Mouse (Mus musculus) heart, postnatal 0 days (tissue): ENCODE measurements at regions not wholly inside any gene's neighbourhood (a gene's known extent, or its start where the extent isn't known, plus 50 kb on each side); places are given as distances from the start of the nearest gene placed in this dataset.
A peak's percentile ranks its signal among the peaks of the same experiment; 100 is the strongest.

Source experiments
- ATAC-seq: fragments of 200-750 bp; cut with Nextera tagmentation; 2 replicates; pipeline ENCODE4 v1.8.0; 2017; ENCODE audit warnings: low read depth, moderate number of reproducible peaks, moderate library complexity; ENCODE audit not compliant: insufficient read depth
- DNase-seq: peaks from one replicate; pipeline ENCODE4 v3.0.0-alpha.2; 2016; ENCODE audit warnings: low spot score
- H3K27ac ChIP-seq: fragments of 300-500 bp; sonication (generic); 2 replicates; pipeline ENCODE4 v1.5.1; 2014; ENCODE audit warnings: low read depth, mild to moderate bottlenecking
- H3K27me3 ChIP-seq: fragments of 300-500 bp; sonication (generic); 2 replicates; pipeline ENCODE4 v1.6.1; 2014; ENCODE audit warnings: low read length, mixed read lengths; ENCODE audit not compliant: control insufficient read depth, insufficient read depth
- H3K36me3 ChIP-seq: fragments of 300-500 bp; sonication (generic); replicated peaks from 2 replicates; pipeline ENCODE4 v1.6.1; 2014; ENCODE audit warnings: low read length, mixed read lengths; ENCODE audit not compliant: control insufficient read depth, insufficient read depth
- H3K4me1 ChIP-seq: fragments of 300-500 bp; sonication (generic); 2 replicates; pipeline ENCODE4 v1.6.1; 2014; ENCODE audit warnings: antibody characterized with exemption; ENCODE audit not compliant: control insufficient read depth, insufficient read depth
- H3K4me2 ChIP-seq: fragments of 300-500 bp; sonication (generic); 2 replicates; pipeline ENCODE4 v1.6.1; 2014; ENCODE audit warnings: low read depth, mild to moderate bottlenecking, low read length, moderate library complexity
- H3K4me3 ChIP-seq: fragments of 300-500 bp; sonication (generic); 2 replicates; pipeline ENCODE4 v1.5.1; 2014; ENCODE audit warnings: low read depth, low read length
- H3K9ac ChIP-seq: fragments of 300-500 bp; sonication (generic); replicated peaks from 2 replicates; pipeline ENCODE4 v1.6.1; 2014; ENCODE audit warnings: low read depth, low read length, mixed read lengths
- H3K9me3 ChIP-seq: fragments of 300-500 bp; sonication (generic); replicated peaks from 2 replicates; pipeline ENCODE4 v1.6.1; 2016; ENCODE audit warnings: low read length; ENCODE audit not compliant: control insufficient read depth
- CTCF ChIP-seq: IDR thresholded peaks from 2 replicates; pipeline ENCODE4 v1.5.1; 2016; ENCODE audit warnings: antibody characterized with exemption, control low read depth, low read depth
- EP300 ChIP-seq: IDR thresholded peaks from 2 replicates; pipeline ENCODE4 v1.6.1; 2016; ENCODE audit warnings: antibody characterized with exemption, low read depth
- WGBS: fragments of 180-500 bp; shearing (Covaris S2); extraction: QIAGEN DNeasy Blood & Tissue Kit; methylation state at CpG from one replicate; pipeline ENCODE4 v1.1.7; 2014; 5-methylcytosine and 5-hydroxymethylcytosine counted together

DNA sequence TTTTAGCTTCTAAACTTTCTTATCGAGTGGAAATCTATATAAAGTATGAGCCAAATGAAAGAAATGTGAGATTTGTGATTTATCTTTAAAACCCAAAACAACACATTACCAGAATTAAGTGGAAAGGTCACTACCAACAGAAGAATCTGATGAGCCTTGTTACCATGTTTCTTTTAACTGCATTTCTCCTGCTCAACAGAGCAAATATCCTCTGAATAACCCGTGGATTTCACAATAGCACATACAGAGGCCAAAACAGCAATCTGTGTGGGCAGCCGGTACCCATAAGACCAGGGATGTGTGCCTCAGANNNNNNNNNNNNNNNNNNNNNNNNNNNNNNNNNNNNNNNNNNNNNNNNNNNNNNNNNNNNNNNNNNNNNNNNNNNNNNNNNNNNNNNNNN is 85.3 kb downstream of the 4930444P10Rik start:
- Histone ChIP-seq H3K27ac (no peak overlapping the region), H3K36me3 (no peaks in the 10 kb centered on the region), H3K4me1 (no peaks in the 10 kb centered on the region), H3K9ac (no peak overlapping the region), H3K4me2 (no peak overlapping the region), H3K9me3 (no peaks in the 10 kb centered on the region), H3K27me3 (no peaks in the 10 kb centered on the region), H3K4me3 (no peak overlapping the region)
- DNase-seq (no peak), ATAC-seq (no peak)
- WGBS = 72% methylated on average over 3 of the region's 3 CpGs
- TF ChIP-seq CTCF = no peak
- no peak for TF ChIP-seq EP300

DNA sequence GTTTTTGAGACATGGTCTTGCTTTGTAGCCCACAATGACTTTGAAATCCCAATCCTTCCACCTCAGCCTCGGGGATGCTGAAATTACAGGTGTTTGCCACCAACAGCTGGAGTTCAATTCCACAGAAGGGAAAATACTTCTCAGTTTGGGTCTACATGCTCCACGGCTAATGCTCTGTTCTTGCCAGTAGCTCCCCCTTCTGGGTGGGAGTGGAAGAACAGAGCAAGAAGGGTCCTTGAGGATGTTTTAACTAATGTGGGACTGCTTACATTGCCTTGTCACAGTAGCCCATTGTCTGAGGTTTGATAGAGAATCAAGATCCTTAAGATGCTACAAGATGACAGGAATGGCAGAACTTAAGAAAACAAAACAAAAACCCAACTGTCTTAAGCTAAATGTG is 86.2 kb downstream of the 4930444P10Rik start:
- 58% methylated on average over 2 of the region's 2 CpGs for WGBS
- H3K9me3 ChIP-seq = no peaks in the 10 kb centered on the region
- DNase-seq (no peak), ATAC-seq (no peak)
- no peak overlapping the region for H3K9ac ChIP-seq
- TF ChIP-seq CTCF (peak; percentile 12; the same call in 1 of the 2 replicates), EP300 (no peak)
- H3K36me3 ChIP-seq = no peaks in the 10 kb centered on the region
- no peak overlapping the region for H3K4me3 ChIP-seq
- H3K27me3 ChIP-seq = no peaks in the 10 kb centered on the region
- H3K4me2 ChIP-seq = no peak overlapping the region
- no peak overlapping the region for H3K27ac ChIP-seq
- H3K4me1 ChIP-seq = no peaks in the 10 kb centered on the region

DNA sequence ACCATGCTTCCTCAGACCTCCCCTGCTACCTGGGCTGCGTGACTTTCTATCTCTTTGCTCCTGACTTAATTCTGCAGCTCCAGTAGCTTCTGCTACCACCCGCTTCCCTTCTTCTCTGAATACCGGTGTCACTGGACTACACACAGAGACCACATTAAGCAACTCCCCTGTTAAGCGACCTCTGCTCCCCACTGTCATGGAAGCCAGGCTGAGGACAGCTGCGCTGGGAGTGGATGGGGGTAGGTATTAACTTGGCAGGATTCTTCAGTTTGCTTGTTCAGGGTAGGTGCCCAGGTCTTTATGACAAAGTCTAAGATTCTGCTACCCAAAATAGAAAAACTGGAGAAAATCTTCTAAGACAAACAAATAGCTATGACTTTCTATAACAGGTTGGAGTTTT is 96.0 kb downstream of the 4930444P10Rik start:
- Histone ChIP-seq H3K4me1 (no peaks in the 10 kb centered on the region), H3K9me3 (no peaks in the 10 kb centered on the region), H3K4me3 (no peak overlapping the region), H3K36me3 (no peaks in the 10 kb centered on the region), H3K27ac (no peak overlapping the region), H3K9ac (no peak overlapping the region), H3K4me2 (no peak overlapping the region), H3K27me3 (no peaks in the 10 kb centered on the region)
- ATAC-seq (no peak), DNase-seq (no peak)
- TF ChIP-seq CTCF (no peak), EP300 (no peak)
- 75% methylated on average over 5 of the region's 5 CpGs for WGBS

DNA sequence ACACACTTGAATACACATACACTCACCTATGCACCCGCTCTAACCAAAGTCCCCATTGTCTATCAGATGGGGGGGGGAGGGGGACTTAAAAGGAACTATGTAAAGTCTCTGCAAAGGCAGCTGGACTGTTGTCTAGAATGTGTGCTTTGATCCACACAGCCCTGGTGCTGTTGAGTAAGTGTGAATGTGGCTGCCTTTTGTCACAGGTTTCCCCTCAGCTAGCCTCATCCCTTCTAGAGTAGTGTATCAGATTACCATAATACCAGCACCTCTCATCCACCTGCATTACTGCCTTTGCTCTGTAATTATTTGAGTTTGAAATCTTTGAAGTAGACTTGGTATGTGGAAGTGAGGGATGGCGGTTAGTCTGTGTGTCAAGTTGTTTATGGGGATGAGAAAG is 96.8 kb downstream of the 4930444P10Rik start:
- H3K9me3 ChIP-seq = no peaks in the 10 kb centered on the region
- WGBS = 62% methylated on average over 2 of the region's 2 CpGs
- H3K27me3 ChIP-seq = no peaks in the 10 kb centered on the region
- H3K36me3 ChIP-seq = no peaks in the 10 kb centered on the region
- no peak overlapping the region for H3K4me2 ChIP-seq
- H3K4me1 ChIP-seq = no peaks in the 10 kb centered on the region
- no peak overlapping the region for H3K27ac ChIP-seq
- DNase-seq (no peak), ATAC-seq (no peak)
- no peak overlapping the region for H3K4me3 ChIP-seq
- TF ChIP-seq EP300 = no peak
- TF ChIP-seq CTCF = no peak
- H3K9ac ChIP-seq = no peak overlapping the region

DNA sequence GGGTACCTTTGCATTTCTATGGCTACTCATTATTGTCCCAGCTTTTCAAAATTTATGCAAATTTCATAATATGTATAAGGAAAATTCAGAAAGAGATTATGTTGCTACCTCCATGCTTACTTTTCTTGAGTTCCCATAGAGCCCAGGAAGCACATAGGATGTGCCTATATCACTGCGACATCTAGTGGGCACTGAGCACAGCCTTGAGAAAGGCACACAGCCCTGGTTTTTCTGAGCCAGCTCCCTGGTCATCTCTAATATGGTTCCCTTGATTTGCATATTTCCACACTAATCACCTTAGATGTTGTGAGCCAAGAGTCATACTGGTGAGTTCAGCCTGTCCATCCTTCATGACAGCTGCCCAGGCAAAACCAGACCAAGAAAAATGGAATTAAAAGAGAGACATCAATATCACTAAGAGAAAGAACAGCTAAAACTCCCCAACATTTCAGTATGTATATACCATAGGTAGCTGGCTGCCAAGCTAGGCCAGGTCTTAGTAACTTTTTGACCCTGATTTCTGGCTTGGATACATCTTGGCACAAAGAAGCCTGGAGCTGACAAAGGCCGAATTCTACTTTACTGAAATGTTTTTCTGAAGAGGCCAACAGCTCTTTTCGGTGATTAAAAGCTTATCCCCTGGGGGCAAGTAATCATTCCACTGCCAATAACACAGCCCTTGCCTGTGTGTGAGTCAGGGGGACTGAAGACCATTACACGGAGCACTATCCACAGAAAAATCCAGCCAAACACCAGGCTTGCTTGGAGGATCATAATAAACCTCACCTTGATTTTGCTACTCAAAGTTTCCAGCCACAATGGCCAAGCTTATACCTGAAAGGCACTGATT is 99.3 kb downstream of the 4930444P10Rik start:
- H3K4me2 ChIP-seq = no peak overlapping the region
- TF ChIP-seq CTCF = peak; percentile 59
- no peak for TF ChIP-seq EP300
- H3K36me3 ChIP-seq = no peaks in the 10 kb centered on the region
- H3K9me3 ChIP-seq = no peaks in the 10 kb centered on the region
- 52% methylated on average over 4 of the region's 4 CpGs for WGBS
- no peak for DNase-seq
- H3K4me3 ChIP-seq = no peak overlapping the region
- no peak overlapping the region for H3K9ac ChIP-seq
- H3K27me3 ChIP-seq = no peaks in the 10 kb centered on the region
- no peak overlapping the region for H3K27ac ChIP-seq
- ATAC-seq = no peak
- no peaks in the 10 kb centered on the region for H3K4me1 ChIP-seq

DNA sequence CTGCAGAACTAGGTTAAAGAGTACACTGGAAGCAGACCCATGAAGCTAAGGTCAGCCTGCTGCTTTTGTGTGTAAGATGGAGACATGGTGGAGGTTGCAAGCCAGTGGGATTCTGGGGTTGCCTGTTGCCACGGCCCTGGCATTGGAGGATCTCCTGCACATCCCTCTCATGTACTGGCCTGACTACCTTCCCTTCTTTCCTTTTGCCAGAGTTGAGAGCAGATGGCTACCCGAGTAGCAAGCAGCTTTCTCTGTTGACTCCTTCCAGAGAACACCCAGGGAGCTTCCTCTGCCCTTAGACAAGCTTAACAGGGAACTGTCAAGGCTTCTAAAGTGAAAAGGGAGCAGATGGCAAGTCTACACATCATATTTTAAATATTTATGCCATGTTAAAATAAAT is 102.1 kb downstream of the 4930444P10Rik start:
- Histone ChIP-seq H3K4me1 (no peaks in the 10 kb centered on the region), H3K4me2 (no peak overlapping the region), H3K9ac (no peak overlapping the region), H3K9me3 (no peaks in the 10 kb centered on the region), H3K36me3 (no peaks in the 10 kb centered on the region), H3K27me3 (no peaks in the 10 kb centered on the region), H3K4me3 (no peak overlapping the region), H3K27ac (no peak overlapping the region)
- WGBS = 40% methylated on average over 2 of the region's 2 CpGs
- ATAC-seq = no peak
- TF ChIP-seq EP300 = no peak
- no peak for TF ChIP-seq CTCF
- no peak for DNase-seq
